Mouse (Mus musculus) forebrain, embryonic 13.5 days (tissue): ENCODE data around the gene Glrp1. TPM values are rescaled to one million over a fixed set of nuclear protein-coding genes. Genes with fewer than 3 reads are reported as not detected.

ENCODE experiments used
- ATAC-seq: fragments of 200-750 bp; cut with Nextera tagmentation; 2 replicates; pipeline ENCODE4 v1.8.0; 2017
- H3K27ac ChIP-seq: fragments of 300-500 bp; sonication (generic); 2 replicates; pipeline ENCODE4 v1.5.1; 2015; ENCODE audit warnings: inconsistent platforms, mild to moderate bottlenecking, moderate library complexity
- H3K27me3 ChIP-seq: fragments of 300-500 bp; sonication (generic); 2 replicates; pipeline ENCODE4 v1.6.1; 2015; ENCODE audit warnings: mild to moderate bottlenecking, inconsistent platforms
- H3K36me3 ChIP-seq: fragments of 300-500 bp; sonication (generic); 2 replicates; pipeline ENCODE4 v1.6.1; 2015; ENCODE audit warnings: mild to moderate bottlenecking, inconsistent platforms; ENCODE audit not compliant: poor library complexity, severe bottlenecking
- H3K4me1 ChIP-seq: fragments of 300-500 bp; sonication (generic); 2 replicates; pipeline ENCODE4 v1.6.1; 2015; ENCODE audit warnings: inconsistent platforms
- H3K4me2 ChIP-seq: fragments of 300-500 bp; sonication (generic); 2 replicates; pipeline ENCODE4 v1.6.1; 2015; ENCODE audit warnings: inconsistent platforms, mild to moderate bottlenecking, moderate library complexity
- H3K4me3 ChIP-seq: fragments of 300-500 bp; sonication (generic); 2 replicates; pipeline ENCODE4 v1.5.1; 2015; ENCODE audit warnings: mild to moderate bottlenecking, inconsistent platforms
- H3K9ac ChIP-seq: fragments of 300-500 bp; sonication (generic); 2 replicates; pipeline ENCODE4 v1.6.1; 2015; ENCODE audit warnings: mild to moderate bottlenecking, inconsistent platforms
- H3K9me3 ChIP-seq: fragments of 300-500 bp; sonication (generic); replicated peaks from 2 replicates; pipeline ENCODE4 v1.6.1; 2016; ENCODE audit warnings: inconsistent platforms
- WGBS: fragments of 180-500 bp; shearing (Covaris S2); methylation state at CpG from one replicate; pipeline ENCODE4 v1.1.7; 2015; 5-methylcytosine and 5-hydroxymethylcytosine counted together
- polyA plus RNA-seq: library from polyadenylated mRNA; unstranded; fragments of >200 nt; fragmentation: Nextera tagmentation; extraction: Ambion mirVana; gene quantifications from 2 replicates; pipeline ENCODE4 v1.2.1, GENCODE M21; 2015

The Glrp1 gene
- not detected in 2 replicates for polyA plus RNA-seq

- 91% methylated on average over 8 of the region's 8 CpGs for WGBS
- ATAC-seq: no peak
- Histone ChIP-seq H3K9ac (no peak within 1 kb of the TSS), H3K36me3 (no peaks in the 10 kb centered on the region), H3K4me1 (peaks cover 4% of the 10 kb centered on the region), H3K9me3 (no peaks in the 10 kb centered on the region), H3K27me3 (no peaks in the 10 kb centered on the region), H3K4me2 (no peak within 1 kb of the TSS), H3K4me3 (no peak within 1 kb of the TSS), H3K27ac (no peak within 1 kb of the TSS)
Measured at GRCm38 (mm10) chr1:88509789-88510188, at the start of gene Glrp1. Gene Glrp1 (minus strand): TSS chr1:88510066.

- Histone ChIP-seq H3K9ac (no peak overlapping the region), H3K36me3 (no peaks in the 10 kb centered on the region), H3K27ac (no peak overlapping the region), H3K9me3 (0 out of 2 replicates have a peak, but pooled peaks cover 7% of the 10 kb centered on the region), H3K27me3 (no peaks in the 10 kb centered on the region), H3K4me2 (no peak overlapping the region), H3K4me1 (peaks cover 6% of the 10 kb centered on the region), H3K4me3 (no peak overlapping the region)
- 27% methylated on average over 7 of the region's 7 CpGs for WGBS
- no peak for ATAC-seq
Measured at GRCm38 (mm10) chr1:88559258-88559657, 49.4 kb upstream of the Glrp1 start.

GRCm38 (mm10) chr1:88558793-88559192 is 48.9 kb upstream of the Glrp1 start:
- Histone ChIP-seq H3K27ac (no peak overlapping the region), H3K9ac (no peak overlapping the region), H3K4me2 (no peak overlapping the region), H3K9me3 (0 out of 2 replicates have a peak, but pooled peaks cover 7% of the 10 kb centered on the region), H3K36me3 (no peaks in the 10 kb centered on the region), H3K4me3 (no peak overlapping the region), H3K4me1 (peaks cover 7% of the 10 kb centered on the region), H3K27me3 (no peaks in the 10 kb centered on the region)
- no peak for ATAC-seq

DNA sequence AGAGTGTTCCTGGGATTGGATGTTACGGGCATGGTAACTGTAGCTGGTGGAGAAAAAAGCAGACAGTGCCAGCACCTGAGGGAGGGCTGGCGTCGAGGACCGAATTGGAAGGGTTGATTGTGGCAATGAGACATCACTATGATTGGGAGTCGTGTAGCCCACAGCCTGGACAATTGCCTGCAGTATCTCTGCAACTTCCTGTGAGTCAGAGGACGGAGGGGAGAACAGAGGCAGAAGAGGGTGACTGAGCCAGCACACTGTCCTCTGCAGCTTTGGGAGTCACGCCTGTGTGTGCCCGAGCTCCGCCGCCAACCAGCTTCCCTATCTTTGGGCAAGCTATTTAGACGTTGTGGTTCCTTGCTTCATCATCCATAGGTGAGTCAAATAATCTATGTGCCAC is 46.5 kb upstream of the Glrp1 start:
- Histone ChIP-seq H3K9me3 (0 out of 2 replicates have a peak, but pooled peaks cover 7% of the 10 kb centered on the region), H3K9ac (no peak overlapping the region), H3K4me3 (no peak overlapping the region), H3K27me3 (no peaks in the 10 kb centered on the region), H3K4me2 (no peak overlapping the region), H3K27ac (no peak overlapping the region), H3K36me3 (no peaks in the 10 kb centered on the region), H3K4me1 (peaks cover 13% of the 10 kb centered on the region)
- no peak for ATAC-seq
- WGBS: 88% methylated on average over 11 of the region's 11 CpGs

DNA sequence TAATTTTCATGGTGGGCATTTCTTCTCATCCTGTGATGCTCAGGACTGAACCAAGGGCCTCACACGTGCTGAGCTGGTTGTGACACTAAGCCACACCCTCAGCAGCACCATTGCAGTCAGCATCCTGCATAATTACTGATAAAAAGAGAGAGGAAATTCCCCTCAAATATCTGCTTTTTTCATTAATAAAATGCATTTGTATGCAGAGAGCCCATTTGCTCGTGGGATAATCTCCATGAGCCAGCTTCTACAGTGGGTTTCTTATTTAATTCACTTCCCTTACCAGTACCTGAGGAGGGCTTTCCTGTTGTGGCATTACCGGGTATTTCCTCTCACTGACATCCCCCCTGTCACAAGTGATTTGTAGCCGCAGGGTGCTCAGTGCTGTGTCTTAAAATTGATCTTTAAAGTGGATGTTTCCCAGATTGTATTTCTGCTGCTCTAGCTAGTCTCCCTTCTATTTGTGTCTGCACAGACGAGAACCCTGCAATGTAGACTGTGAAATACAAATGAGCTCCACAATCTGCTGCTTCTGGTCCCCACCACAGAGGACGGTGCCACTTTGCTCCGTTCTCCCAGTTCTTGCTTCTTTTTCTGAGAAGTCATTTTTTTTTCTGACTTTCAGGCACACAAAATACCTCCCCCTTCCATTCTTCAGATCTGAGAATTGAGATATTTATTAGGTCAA is 43.8 kb upstream of the Glrp1 start:
- ATAC-seq: no peak
- Histone ChIP-seq H3K27me3 (no peaks in the 10 kb centered on the region), H3K4me1 (peaks cover 6% of the 10 kb centered on the region; the same call in 1 of the 2 replicates), H3K4me3 (no peak overlapping the region), H3K4me2 (no peak overlapping the region), H3K9me3 (0 out of 2 replicates have a peak, but pooled peaks cover 6% of the 10 kb centered on the region), H3K9ac (no peak overlapping the region), H3K27ac (no peak overlapping the region), H3K36me3 (no peaks in the 10 kb centered on the region)
- 43% methylated on average over 7 of the region's 7 CpGs for WGBS

DNA sequence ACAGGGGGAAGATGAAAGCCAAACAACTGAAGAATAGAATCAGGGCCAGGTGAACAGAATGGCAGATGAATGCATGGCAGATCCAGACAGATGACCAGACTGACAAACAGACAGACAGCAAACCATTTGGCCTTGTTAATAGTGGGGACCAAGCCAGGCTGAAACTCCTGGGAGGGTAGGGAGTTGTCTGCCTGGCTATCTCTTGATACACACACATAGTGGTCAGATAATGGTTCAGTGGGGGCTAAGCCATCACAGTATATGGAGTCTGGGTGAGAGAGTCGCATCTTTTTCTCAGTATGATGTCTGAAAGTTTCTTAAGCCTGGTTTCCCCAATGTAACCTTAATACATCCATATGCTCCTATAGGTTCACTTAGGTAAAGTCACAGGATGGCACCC is 39.4 kb upstream of the Glrp1 start:
- H3K9me3 ChIP-seq: no peaks in the 10 kb centered on the region
- no peak for ATAC-seq
- 87% methylated on average over 1 of the region's 1 CpGs for WGBS

GRCm38 (mm10) chr1:88547172-88547571 is 37.3 kb upstream of the Glrp1 start:
- no peaks in the 10 kb centered on the region for H3K36me3 ChIP-seq
- WGBS: 86% methylated on average over 7 of the region's 7 CpGs
- no peaks in the 10 kb centered on the region for H3K9me3 ChIP-seq
- H3K4me1 ChIP-seq: no peaks in the 10 kb centered on the region
- no peak for ATAC-seq
- no peaks in the 10 kb centered on the region for H3K27me3 ChIP-seq
- no peak overlapping the region for H3K4me2 ChIP-seq
- H3K9ac ChIP-seq: no peak overlapping the region
- no peak overlapping the region for H3K4me3 ChIP-seq
- H3K27ac ChIP-seq: no peak overlapping the region

More for the DNA sequence above, 39.4 kb upstream of the Glrp1 start:
- Histone ChIP-seq H3K27ac (no peak overlapping the region), H3K9ac (no peak overlapping the region), H3K27me3 (no peaks in the 10 kb centered on the region), H3K4me1 (peaks cover 6% of the 10 kb centered on the region; the same call in 1 of the 2 replicates), H3K4me3 (no peak overlapping the region), H3K4me2 (no peak overlapping the region), H3K36me3 (no peaks in the 10 kb centered on the region)

DNA sequence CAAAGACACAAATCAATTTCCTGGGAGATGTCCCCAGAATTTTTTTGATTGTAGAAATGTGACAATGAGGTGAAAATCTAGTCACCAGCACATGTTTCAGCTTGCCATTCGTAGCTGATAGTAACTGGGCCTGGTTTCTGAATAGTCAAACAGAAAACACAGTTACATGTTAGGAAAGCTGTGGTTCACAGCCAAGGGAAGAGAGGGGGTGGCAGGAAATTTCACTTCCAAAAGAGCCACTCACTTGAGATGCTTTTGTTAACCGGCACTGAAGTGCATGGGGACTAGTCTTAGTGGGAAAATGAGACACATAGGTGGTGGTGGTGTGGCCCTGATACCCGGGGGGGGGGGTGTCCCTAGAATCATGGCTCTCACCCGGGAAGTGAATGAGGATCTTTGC is 33.7 kb upstream of the Glrp1 start:
- no peak for ATAC-seq
- Histone ChIP-seq H3K27ac (no peak overlapping the region), H3K36me3 (no peaks in the 10 kb centered on the region), H3K4me1 (peaks cover 16% of the 10 kb centered on the region), H3K4me3 (no peak overlapping the region), H3K27me3 (no peaks in the 10 kb centered on the region), H3K9me3 (no peaks in the 10 kb centered on the region), H3K9ac (no peak overlapping the region), H3K4me2 (no peak overlapping the region)
- 71% methylated on average over 4 of the region's 4 CpGs for WGBS

- peaks cover 16% of the 10 kb centered on the region for H3K4me1 ChIP-seq
- H3K27ac ChIP-seq: peak overlapping the region; percentile 35; the same call in 1 of the 2 replicates
- peak; percentile 69; the same call in 1 of the 2 replicates for ATAC-seq
- H3K27me3 ChIP-seq: no peaks in the 10 kb centered on the region
- H3K4me3 ChIP-seq: no peak overlapping the region
- no peak overlapping the region for H3K4me2 ChIP-seq
- WGBS: 46% methylated on average over 3 of the region's 3 CpGs
- no peak overlapping the region for H3K9ac ChIP-seq
- no peaks in the 10 kb centered on the region for H3K36me3 ChIP-seq
- no peaks in the 10 kb centered on the region for H3K9me3 ChIP-seq
Measured at GRCm38 (mm10) chr1:88539823-88540222, 30.0 kb upstream of the Glrp1 start.

- no peak for ATAC-seq
- H3K4me1 ChIP-seq: peaks cover 16% of the 10 kb centered on the region
- WGBS: 85% methylated on average over 7 of the region's 7 CpGs
- H3K4me2 ChIP-seq: no peak overlapping the region
- H3K9ac ChIP-seq: no peak overlapping the region
- H3K4me3 ChIP-seq: no peak overlapping the region
- no peaks in the 10 kb centered on the region for H3K9me3 ChIP-seq
- peak overlapping the region; percentile 35; the same call in 1 of the 2 replicates for H3K27ac ChIP-seq
- H3K27me3 ChIP-seq: no peaks in the 10 kb centered on the region
- no peaks in the 10 kb centered on the region for H3K36me3 ChIP-seq
Measured at GRCm38 (mm10) chr1:88539256-88539655, 29.4 kb upstream of the Glrp1 start.

GRCm38 (mm10) chr1:88536308-88536707 is 26.4 kb upstream of the Glrp1 start:
- Histone ChIP-seq H3K9me3 (no peaks in the 10 kb centered on the region), H3K27me3 (no peaks in the 10 kb centered on the region), H3K36me3 (no peaks in the 10 kb centered on the region), H3K4me3 (no peak overlapping the region), H3K4me1 (peaks cover 16% of the 10 kb centered on the region), H3K27ac (no peak overlapping the region), H3K4me2 (no peak overlapping the region), H3K9ac (no peak overlapping the region)
- no peak for ATAC-seq
- 81% methylated on average over 1 of the region's 1 CpGs for WGBS

DNA sequence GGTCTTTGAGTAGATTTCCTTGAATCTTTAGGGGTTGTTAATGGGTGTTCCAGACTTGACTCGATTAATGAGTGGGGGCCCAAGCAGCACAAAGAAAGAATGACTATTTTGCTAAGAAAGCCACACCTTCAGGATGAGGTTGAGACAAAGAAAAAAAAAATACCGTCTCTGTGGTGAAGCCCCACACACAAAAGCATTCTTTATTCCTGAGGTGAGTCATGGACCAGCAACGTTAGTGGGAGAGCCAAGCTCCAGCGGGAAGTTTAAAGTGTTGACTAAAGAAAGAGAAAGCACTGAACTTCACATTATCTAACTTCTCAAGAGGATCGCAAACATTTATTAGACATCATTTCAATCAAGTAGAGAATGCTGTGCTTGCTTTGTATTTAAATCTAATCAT is 24.2 kb upstream of the Glrp1 start:
- Histone ChIP-seq H3K36me3 (no peaks in the 10 kb centered on the region), H3K4me1 (no peaks in the 10 kb centered on the region), H3K9ac (no peak overlapping the region), H3K27ac (no peak overlapping the region), H3K9me3 (no peaks in the 10 kb centered on the region), H3K4me2 (no peak overlapping the region), H3K27me3 (no peaks in the 10 kb centered on the region), H3K4me3 (no peak overlapping the region)
- WGBS: 53% methylated on average over 5 of the region's 5 CpGs
- no peak for ATAC-seq

- no peak overlapping the region for H3K27ac ChIP-seq
- H3K9me3 ChIP-seq: no peaks in the 10 kb centered on the region
- ATAC-seq: no peak
- no peaks in the 10 kb centered on the region for H3K4me1 ChIP-seq
- no peaks in the 10 kb centered on the region for H3K36me3 ChIP-seq
- no peak overlapping the region for H3K9ac ChIP-seq
- H3K4me3 ChIP-seq: no peak overlapping the region
- H3K27me3 ChIP-seq: no peaks in the 10 kb centered on the region
- no peak overlapping the region for H3K4me2 ChIP-seq
- 67% methylated on average over 6 of the region's 6 CpGs for WGBS
Measured at GRCm38 (mm10) chr1:88526161-88526560, 16.3 kb upstream of the Glrp1 start.
